Mouse (Mus musculus) spleen, adult 18-20 months (tissue): ENCODE data around the gene Aifm3.
"Not testable (repeated sequence)": the region's sequence is repeated elsewhere in the genome, so short reads cannot be mapped to it uniquely, and the experiment has no call there.

Source experiments
- DNase-seq, 2 experiments: peaks; one replicate each; pipeline ENCODE4 v3.0.0; 2022; ENCODE audit warnings: mixed read lengths in 2 of 2

Gene Aifm3

GRCm38 (mm10) chr16:17554702-17555101 lies 65.3 kb downstream of the Aifm3 start:
- DNase-seq, result not testable (repeated sequence)

- no peak for DNase-seq
These were observed 66.8 kb downstream of the Aifm3 start for GRCm38 (mm10) chr16:17556180-17556579.

- no peak for DNase-seq
These were observed 67.5 kb downstream of the Aifm3 start for GRCm38 (mm10) chr16:17556907-17557306.
